Mouse (Mus musculus) urinary bladder, postnatal 14 days (tissue): ENCODE measurements at regions not wholly inside any gene's neighbourhood (a gene's known extent, or its start where the extent isn't known, plus 50 kb on each side); places are given as distances from the start of the nearest gene placed in this dataset.

Experiments used
- DNase-seq: peaks from one replicate; pipeline ENCODE4 v3.0.0; 2021; ENCODE audit warnings: low spot score

- no peak for DNase-seq
Observed at GRCm38 (mm10) chr1:76660146-76660545, 854.7 kb downstream of the Epha4 start.

GRCm38 (mm10) chr1:76664381-76664780 is 850.5 kb downstream of the Epha4 start:
- DNase-seq, result no peak

- DNase-seq, result no peak
Observed at GRCm38 (mm10) chr1:76676836-76677235, 838.1 kb downstream of the Epha4 start.

- no peak for DNase-seq
Observed at GRCm38 (mm10) chr1:76705556-76705955, 809.3 kb downstream of the Epha4 start.

- no peak for DNase-seq
Observed at GRCm38 (mm10) chr1:76717639-76718292, 797.1 kb downstream of the Epha4 start.

GRCm38 (mm10) chr1:76724453-76724852 is 790.4 kb downstream of the Epha4 start:
- peak; percentile 12 for DNase-seq

GRCm38 (mm10) chr1:76737003-76737402 is 777.9 kb downstream of the Epha4 start:
- DNase-seq, result no peak

GRCm38 (mm10) chr1:76737663-76738062 is 777.2 kb downstream of the Epha4 start:
- DNase-seq, result no peak

- no peak for DNase-seq
Observed at GRCm38 (mm10) chr1:76772694-76773093, 742.2 kb downstream of the Epha4 start.

GRCm38 (mm10) chr1:76786871-76787270 is 728.0 kb downstream of the Epha4 start:
- no peak for DNase-seq

GRCm38 (mm10) chr1:76793438-76793837 is 721.5 kb downstream of the Epha4 start:
- DNase-seq, result no peak

- no peak for DNase-seq
Observed at GRCm38 (mm10) chr1:76819906-76820305, 695.0 kb downstream of the Epha4 start.

- no peak for DNase-seq
Observed at GRCm38 (mm10) chr1:76821610-76822009, 693.3 kb downstream of the Epha4 start.

GRCm38 (mm10) chr1:76829690-76830089 is 685.2 kb downstream of the Epha4 start:
- DNase-seq, result no peak

- DNase-seq, result no peak
Observed at GRCm38 (mm10) chr1:76832311-76832710, 682.6 kb downstream of the Epha4 start.

- no peak for DNase-seq
Observed at GRCm38 (mm10) chr1:76835028-76835683, 679.7 kb downstream of the Epha4 start.

- no peak for DNase-seq
Observed at GRCm38 (mm10) chr1:76849346-76849745, 665.5 kb downstream of the Epha4 start.

- DNase-seq, result no peak
Observed at GRCm38 (mm10) chr1:76866304-76866968, 648.5 kb downstream of the Epha4 start.

GRCm38 (mm10) chr1:76873207-76873606 is 641.7 kb downstream of the Epha4 start:
- no peak for DNase-seq

- no peak for DNase-seq
Observed at GRCm38 (mm10) chr1:76880111-76880782, 634.6 kb downstream of the Epha4 start.

GRCm38 (mm10) chr1:76880783-76881145 is 634.1 kb downstream of the Epha4 start:
- DNase-seq, result no peak

- DNase-seq, result no peak
Observed at GRCm38 (mm10) chr1:76896152-76896864, 618.6 kb downstream of the Epha4 start.
